Mouse (Mus musculus): ENCODE measurements around the gene Slc35g2.

The Slc35g2 gene

DNA sequence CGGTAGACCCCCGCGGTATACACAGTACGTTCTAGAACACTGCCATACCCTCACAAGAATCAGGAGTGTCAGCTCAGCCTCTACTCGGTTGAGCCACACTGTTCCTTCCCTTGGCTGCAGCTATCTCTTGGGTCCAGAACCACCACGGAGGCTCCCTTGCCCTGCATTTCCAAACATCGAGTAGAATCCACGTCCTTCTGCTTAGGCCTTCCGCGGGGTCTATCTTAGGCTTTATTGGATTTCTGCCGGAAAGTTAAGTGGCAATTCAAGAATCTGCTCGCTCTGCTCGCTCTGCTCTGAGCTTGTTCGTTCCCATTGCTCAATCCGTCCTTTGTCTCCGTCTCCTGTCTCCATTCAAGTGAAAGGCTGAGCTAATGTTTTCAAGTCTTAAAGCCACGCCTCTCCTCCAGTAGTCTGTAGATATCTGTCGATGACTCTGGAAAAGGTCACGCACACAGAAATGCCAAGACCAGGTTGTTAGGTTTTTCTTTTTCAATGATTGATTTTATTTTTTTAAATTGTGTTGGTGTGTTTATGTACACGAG, 9.4 kb upstream of the Slc35g2 start:
- TF ChIP-seq GATA4 (IDR thresholded peaks at IDR 0.05; ENCODE audit: insufficient replicate concordance, low read length): no peak

DNA sequence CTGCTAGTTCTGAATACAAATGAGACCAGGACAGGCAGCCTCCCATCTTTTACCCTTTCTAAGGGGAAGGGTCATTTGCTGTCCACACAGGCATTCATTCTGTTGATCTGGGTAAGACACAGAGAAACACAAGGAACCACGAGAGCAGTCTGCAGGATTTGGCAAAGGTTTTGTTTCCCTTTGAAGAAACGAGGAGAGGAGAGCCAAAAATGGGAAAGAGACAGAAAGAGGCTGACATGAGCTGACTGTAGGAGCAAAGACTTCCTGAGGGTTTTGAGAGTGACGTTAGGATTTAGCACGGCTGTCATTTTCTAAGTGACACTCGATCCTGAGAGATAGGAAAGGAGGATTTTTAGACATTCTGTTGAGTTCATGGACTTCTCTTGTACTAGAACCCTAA, 3.1 kb upstream of the Slc35g2 start:
- no peak for TF ChIP-seq GATA4 (IDR thresholded peaks at IDR 0.05; ENCODE audit: insufficient replicate concordance, low read length)

DNA sequence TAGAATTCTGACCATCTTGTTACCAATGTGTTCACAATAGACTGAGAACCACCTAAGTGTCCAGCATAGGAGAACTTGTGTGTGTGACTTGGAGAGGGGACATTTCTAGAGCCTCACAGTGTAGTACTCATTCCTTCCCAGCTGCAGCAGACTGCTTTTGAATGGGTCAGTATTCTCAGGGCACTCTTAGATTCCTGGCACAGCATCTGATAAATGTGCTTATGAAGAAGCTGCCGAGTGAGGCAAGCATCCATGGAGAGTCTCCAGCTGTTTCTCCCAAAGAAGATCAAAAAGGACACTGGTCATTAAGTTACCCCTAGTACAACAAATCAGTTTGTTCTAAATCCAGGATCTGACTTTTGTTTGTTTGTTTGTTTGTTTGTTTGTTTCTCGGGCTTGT, 2.4 kb upstream of the Slc35g2 start:
- TF ChIP-seq GATA4 (IDR thresholded peaks at IDR 0.05; ENCODE audit: insufficient replicate concordance, low read length): no peak

DNA sequence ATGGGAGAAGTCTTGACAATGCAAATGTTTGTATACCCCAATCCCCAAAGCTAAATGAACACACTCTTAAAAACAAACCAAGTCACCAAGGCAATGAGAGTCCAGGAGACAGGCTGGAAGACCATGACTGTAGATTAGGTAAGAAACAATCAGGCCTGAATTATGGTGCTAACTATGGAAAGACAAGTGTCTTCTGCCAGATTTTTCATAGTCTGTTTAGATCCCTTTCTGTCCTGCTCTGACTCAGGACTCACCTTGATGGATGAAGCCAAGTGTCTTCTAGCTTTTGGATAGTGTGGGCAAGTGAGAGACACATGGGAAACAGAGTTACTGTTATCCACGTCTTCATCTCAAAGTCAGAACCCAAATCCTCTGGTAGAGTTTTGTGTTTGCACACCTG, 621 bp upstream of the Slc35g2 start:
- no peak for TF ChIP-seq GATA4 (IDR thresholded peaks at IDR 0.05; ENCODE audit: insufficient replicate concordance, low read length)

DNA sequence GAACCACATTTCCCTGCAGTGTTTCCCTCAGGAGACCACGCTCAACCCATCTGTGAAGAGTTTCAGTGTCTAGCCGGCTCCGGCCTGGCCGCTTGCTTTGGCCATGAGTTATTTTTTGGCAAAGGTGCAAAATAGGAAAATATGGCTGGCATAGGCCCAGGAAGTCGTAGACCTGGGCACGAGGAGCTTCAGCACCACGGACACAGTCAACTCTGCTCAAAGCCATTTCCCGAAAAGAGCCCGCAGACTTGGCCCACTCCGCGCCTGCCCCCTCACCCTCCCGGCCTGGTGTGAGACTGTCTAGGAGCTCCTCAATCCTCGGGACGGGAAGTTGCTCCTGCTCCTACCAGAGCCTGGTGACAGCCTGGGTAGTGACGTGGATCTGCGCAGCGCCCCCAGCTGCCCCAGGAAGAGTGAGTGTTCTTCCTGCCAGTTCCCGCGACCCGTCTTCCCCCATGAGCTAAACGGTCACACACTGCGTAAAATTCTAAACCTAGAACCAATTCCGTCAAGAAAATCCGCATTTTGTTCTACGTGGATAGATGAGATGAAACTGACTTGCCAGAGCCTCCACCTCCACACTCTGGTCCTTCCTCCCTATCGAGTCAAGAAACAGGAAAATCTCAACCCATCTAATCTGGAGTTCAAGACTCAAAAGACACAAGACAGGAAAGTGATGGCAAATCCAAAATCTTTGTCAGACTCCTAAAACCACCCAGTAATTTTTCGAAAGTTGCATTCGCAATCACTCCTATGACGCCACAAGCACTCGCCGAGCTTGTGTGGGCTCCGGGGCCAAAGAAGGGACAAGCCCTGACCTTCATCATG, 878 bp downstream of the Slc35g2 start:
- no peak for TF ChIP-seq GATA4 (IDR thresholded peaks at IDR 0.05; ENCODE audit: insufficient replicate concordance, low read length)

DNA sequence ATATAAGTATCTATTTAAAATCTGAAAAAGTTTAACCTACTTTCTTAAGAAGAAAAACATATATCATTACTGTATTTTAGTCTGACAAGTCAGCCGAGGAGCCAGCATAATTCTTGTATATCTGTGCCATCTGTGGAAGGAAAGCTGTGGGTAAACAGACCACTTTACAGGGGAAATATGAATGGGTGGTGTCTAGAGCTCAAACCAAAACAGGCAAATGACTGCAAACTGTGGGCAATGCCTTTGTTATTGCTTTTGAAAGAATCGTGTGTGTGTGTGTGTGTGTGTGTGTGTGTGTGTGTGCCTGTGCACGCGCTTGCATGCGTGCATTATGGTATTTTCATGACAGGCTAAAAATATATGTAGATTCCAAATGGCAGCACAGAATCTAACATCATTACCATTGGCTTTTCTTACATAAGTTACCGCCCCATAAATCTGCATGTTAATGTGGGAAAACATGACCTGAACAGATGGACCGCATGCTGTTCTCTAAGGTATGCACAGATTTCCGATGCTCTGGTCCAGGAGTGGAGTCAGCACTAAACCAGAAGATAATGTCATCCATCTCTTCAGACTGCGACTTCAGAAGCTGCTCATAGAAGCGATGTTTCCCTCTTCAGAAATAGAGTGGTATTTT, 10.5 kb downstream of the Slc35g2 start:
- TF ChIP-seq GATA4 (IDR thresholded peaks at IDR 0.05; ENCODE audit: insufficient replicate concordance, low read length): no peak

DNA sequence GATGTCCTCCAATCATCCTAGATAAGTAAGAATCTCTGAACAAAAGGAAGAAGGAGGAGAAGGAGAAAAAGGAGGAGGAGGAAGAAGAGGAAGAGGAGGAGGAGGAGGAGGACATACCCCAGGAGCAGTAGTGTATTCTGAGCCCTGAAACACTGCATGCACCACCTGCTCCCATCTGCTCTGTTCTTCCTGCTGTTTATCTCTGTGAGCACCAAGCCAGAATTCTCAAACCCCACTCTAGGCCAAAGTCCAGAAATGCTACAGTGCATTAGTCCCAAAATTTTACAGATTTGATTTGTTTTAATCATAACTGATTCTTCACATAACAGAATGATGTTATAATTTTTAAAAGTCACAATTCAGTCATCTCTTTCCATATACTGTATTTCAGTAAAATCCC, 11.9 kb downstream of the Slc35g2 start:
- TF ChIP-seq GATA4 (IDR thresholded peaks at IDR 0.05; ENCODE audit: insufficient replicate concordance, low read length): no peak

DNA sequence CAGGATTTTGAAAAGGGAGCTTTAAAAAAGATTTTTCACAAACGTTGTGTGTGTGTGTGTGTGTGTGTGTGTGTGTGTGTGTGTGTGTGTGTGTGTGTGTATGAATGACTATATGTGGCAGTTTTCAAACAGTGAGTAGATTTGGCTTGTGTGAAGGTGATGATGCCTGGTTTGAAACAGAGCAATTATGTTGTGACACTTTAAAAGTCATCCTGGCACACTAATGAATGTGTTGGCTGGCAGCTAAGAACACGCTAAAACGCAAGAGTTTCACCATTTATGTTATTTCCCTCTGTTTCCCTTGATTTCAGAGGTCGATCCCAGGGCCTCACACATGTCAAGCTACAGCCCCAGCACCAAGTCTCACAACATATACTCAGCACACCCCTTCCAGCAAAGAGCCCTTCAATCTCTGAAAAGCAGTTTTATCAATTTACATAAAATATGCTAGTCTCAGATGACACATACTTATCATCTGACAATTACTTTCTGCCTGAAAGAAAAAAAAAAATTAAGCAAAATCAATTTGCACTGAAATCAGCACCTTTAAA, 12.8 kb downstream of the Slc35g2 start:
- no peak for TF ChIP-seq GATA4 (IDR thresholded peaks at IDR 0.05; ENCODE audit: insufficient replicate concordance, low read length)

DNA sequence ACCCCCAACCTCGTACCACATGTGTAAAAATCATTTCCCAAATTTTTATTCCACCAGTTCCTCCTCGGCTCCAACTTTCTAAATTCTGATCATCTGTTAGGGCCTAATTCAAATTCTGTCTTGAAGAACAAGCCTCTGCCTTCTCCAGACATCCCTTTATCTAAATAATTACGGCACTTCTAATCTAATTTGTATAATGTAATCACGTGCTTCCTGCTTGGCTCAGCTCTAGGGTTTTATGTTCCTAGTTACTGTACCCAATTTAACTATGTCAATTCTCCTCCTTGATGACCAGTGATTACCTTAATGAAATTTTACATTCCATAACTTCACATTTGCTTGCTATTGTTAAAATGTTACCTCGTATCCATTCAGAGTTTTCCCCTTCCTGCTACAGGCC, 15.2 kb downstream of the Slc35g2 start:
- TF ChIP-seq GATA4 (IDR thresholded peaks at IDR 0.05; ENCODE audit: insufficient replicate concordance, low read length): no peak

DNA sequence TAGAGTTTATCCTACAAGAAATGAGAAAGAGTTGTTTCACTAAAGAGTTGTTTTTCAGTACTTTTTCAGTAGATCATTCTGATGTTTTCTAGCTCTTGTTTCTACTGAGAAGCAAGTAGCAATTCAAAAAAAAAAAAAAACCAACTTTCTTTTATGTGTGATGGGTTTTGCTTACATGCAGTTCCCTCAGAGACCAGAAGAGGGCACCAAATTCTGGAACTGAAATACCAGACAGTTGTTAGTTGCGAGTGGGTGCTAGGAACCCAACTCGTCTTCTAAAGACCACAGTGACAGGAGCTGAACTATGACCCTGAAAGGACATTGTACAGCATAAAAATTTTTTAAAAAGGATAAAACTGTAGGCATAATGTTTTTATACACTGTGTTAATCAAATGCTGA, 22.6 kb downstream of the Slc35g2 start:
- no peak for TF ChIP-seq GATA4 (IDR thresholded peaks at IDR 0.05; ENCODE audit: insufficient replicate concordance, low read length)

DNA sequence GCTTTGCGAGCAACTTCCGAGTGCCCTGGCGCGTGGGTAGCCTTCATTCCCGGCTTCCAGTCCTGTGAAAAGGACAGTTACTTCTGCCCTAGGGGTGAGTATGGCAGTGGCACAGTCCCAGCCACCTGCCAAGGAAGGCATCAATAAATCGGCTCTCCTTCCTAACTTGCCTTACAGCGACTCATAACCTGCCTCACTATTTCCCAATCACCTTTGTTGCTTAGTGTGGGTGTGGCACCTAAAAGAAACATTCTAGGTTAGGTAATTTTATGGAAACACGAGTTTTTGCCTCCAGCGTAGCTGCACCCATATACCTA, 24.3 kb downstream of the Slc35g2 start:
- no peak for TF ChIP-seq GATA4 (IDR thresholded peaks at IDR 0.05; ENCODE audit: insufficient replicate concordance, low read length)

DNA sequence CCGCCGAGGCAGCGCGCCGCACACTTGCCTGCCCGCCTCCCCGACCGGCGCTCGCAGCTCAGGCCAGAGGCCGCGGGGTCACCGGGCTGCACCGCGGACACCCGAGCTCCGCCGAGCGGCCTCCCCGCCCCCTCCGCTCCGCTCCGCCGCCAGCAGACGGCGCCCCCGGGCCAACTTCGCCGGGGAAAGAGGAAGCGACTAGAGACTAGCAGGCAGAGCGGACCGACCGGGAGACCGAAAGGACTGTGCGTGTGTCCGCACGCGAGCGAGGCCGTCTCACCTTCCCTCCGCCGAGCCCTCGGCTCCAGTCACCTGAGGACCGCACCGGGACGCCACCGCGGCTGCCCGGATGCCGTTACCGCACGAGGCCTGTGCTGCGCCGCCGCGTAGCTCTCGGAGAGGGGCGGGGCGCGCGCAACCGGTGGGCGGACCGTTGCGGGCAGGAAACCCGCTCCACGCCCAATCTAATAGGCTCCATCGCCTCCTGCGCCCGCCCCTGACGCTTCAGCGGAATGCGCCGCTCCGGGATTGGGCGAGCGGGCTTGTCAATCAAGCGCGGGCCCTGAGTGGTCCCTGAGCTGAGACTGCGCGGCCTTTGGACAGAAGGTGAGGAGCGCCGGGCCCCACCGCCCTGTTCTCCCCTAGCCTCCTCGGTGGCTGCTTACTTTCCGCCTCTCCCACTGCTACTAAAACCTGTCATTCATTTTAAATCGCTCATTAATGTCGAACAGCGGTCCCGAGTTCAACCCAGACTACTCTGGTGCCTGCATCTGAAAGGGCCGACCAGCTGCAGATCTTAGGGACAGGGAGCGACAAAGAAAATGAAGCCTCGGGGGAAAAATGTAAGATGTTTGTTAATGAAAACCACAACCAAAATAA, 24.9 kb downstream of the Slc35g2 start, which contains the start of gene Nck1:
Nck1 (minus strand) TSS at position 420 of the 879 bp plus-strand sequence.
- TF ChIP-seq GATA4 (IDR thresholded peaks at IDR 0.05; ENCODE audit: insufficient replicate concordance, low read length): no peak

DNA sequence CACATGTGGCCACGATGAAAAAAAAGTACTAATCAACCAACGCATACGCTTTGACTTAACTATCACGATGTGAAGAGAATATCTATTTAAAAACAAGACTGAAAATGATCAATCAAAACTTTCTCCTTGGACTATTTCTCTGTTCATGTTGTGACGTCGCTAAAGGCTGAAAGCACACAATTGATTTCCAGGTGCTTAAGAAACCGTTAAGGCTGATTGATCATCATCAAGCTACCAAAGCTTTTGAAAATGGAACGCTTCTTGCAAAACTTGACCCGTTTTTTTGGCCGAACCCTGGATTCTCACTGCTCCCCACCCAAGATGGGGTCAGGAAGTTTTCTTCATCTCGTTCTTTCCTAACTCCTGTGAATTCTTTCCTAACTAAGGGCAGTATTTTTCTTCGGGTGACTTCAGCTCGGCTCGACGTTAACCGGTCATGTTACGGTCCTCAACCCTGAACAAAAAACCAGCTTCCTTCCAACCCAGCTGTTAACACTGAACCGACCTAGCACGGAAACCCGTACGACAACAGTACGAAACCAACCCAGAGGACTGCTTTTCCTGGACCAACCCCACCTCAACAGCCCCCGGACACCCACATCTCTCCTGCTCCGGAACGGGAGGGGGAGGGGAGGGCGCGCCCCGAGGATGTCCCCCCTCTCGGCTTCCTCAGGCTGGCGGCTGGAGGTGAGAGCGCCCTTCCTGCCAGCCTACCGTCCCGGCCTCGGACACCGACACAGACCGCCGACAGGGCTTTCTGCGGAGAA, 25.8 kb downstream of the Slc35g2 start:
- TF ChIP-seq GATA4 (IDR thresholded peaks at IDR 0.05; ENCODE audit: insufficient replicate concordance, low read length): no peak

DNA sequence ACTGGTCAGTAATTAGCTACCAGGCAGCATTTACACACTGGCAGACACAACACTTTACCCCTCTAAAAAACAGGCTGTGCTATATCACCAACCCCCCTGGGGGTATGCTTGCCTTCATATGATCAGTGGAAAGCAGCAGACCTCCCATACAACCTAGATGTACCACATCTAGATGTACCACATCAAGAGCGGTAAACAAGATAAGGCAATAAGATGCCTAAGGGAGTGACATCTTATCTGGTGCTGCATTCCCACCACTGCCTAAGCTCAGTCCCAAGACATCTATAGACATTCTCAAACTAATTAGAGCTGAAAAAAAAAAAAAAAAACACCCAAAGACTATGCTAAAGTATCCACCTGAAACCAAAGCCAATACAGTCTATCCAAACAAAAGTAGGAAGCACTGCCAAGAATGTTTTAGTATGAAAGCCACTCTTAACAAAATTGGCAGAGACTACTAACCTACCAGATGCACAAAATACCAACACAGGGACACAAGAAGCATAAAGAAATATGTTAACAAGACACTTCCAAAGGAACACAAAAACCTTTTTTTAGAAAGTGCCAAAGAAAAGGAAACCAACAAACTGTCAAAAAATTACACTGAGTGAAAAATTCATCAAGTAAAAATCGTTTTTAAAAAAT, 35.1 kb downstream of the Slc35g2 start:
- TF ChIP-seq GATA4 (IDR thresholded peaks at IDR 0.05; ENCODE audit: insufficient replicate concordance, low read length): no peak
